Comparison of ENCODE assay signal across 8 mouse cellular contexts in the genomic region with DNA sequence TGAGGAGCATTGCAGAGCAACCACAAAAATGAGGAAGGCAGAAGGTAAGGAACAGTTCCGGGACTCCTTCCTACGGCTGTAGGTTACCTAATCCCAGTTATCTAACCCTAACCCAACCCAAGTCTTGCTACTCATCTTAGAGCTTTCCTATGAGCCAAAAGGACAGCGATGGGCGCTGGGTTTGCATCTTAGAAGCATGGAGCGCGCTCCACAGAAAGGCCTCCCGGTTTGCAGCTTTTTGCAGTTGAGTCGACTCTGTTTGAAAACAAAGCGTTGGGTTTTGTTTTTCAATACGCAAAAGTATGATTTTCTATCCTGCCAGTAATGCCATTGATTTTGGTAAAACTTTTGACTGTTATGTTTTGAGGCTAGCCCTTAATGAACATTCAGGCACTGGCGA. TPM values are rescaled to one million over a fixed set of nuclear protein-coding genes. Genes with fewer than 3 reads are reported as not detected.
DNase-seq lines count a peak whose midpoint lies in the region; ATAC-seq and TF ChIP-seq lines count a peak whose summit lies in the region.

No protein-coding gene starts in this region.

- H3K9ac ChIP-seq in embryonic facial prominence, embryonic 12.5 days: peak overlapping the region; percentile 33
- 0 out of 2 replicates have a peak overlapping the region, but pooled peaks have one; percentile 33 for H3K9ac ChIP-seq in intestine, embryonic 16.5 days (ENCODE audit: low read depth, low read length)
- H3K9ac ChIP-seq in neural tube, embryonic 14.5 days (replicated peaks; ENCODE audit: low read depth, low read length): no peak overlapping the region

- no peak for ATAC-seq in embryonic facial prominence, embryonic 12.5 days (ENCODE audit: insufficient number of reproducible peaks, insufficient read depth, low FRiP score, low TSS enrichment)
- no peak for ATAC-seq in intestine, embryonic 16.5 days
- ATAC-seq in neural tube, embryonic 14.5 days (ENCODE audit: low read depth): no peak

- H3K4me2 ChIP-seq in embryonic facial prominence, embryonic 12.5 days (replicated peaks): peak overlapping the region; percentile 49
- H3K4me2 ChIP-seq in intestine, embryonic 16.5 days (ENCODE audit: low read depth, low read length): peak overlapping the region; percentile 42
- peak overlapping the region; percentile 31 for H3K4me2 ChIP-seq in neural tube, embryonic 14.5 days (ENCODE audit: low read depth, low read length)

- H3K4me3 ChIP-seq in layer of hippocampus, adult 2 months: peak overlapping the region; percentile 58
- H3K4me3 ChIP-seq in embryonic facial prominence, embryonic 12.5 days: peak overlapping the region; percentile 39
- peak overlapping the region; percentile 41 for H3K4me3 ChIP-seq in intestine, embryonic 16.5 days (ENCODE audit: low read length)
- peak overlapping the region; percentile 30 for H3K4me3 ChIP-seq in neural tube, embryonic 14.5 days (ENCODE audit: low read depth, low read length)

- WGBS in embryonic facial prominence, embryonic 12.5 days: 1% methylated on average over 11 of the region's 11 CpGs
- 5% methylated on average over 11 of the region's 11 CpGs for WGBS in intestine, embryonic 16.5 days
- 2% methylated on average over 11 of the region's 11 CpGs for WGBS in neural tube, embryonic 14.5 days

- H3K36me3 ChIP-seq in embryonic facial prominence, embryonic 12.5 days: no peaks in the 10 kb centered on the region
- H3K36me3 ChIP-seq in intestine, embryonic 16.5 days (ENCODE audit: control insufficient read depth, insufficient read depth, low read length): no peaks in the 10 kb centered on the region
- no peaks in the 10 kb centered on the region for H3K36me3 ChIP-seq in neural tube, embryonic 14.5 days (ENCODE audit: control insufficient read depth, insufficient read depth, low read length)

- TF ChIP-seq CTCF in layer of hippocampus, adult 2 months (conservative IDR thresholded peaks at IDR 0.05): no peak

- no peaks in the 10 kb centered on the region for H3K4me1 ChIP-seq in embryonic facial prominence, embryonic 12.5 days
- H3K4me1 ChIP-seq in intestine, embryonic 16.5 days (ENCODE audit: control insufficient read depth, insufficient read depth, low read length): peaks cover 10% of the 10 kb centered on the region; the same call in 1 of the 2 replicates
- no peaks in the 10 kb centered on the region for H3K4me1 ChIP-seq in neural tube, embryonic 14.5 days (ENCODE audit: control insufficient read depth, insufficient read depth, low read length)

- no peaks in the 10 kb centered on the region; the same call in 1 of the 2 replicates for H3K27me3 ChIP-seq in embryonic facial prominence, embryonic 12.5 days
- H3K27me3 ChIP-seq in intestine, embryonic 16.5 days (replicated peaks; ENCODE audit: control insufficient read depth, insufficient read depth, low read length): no peaks in the 10 kb centered on the region
- H3K27me3 ChIP-seq in neural tube, embryonic 14.5 days (ENCODE audit: control insufficient read depth, insufficient read depth, low read length): no peaks in the 10 kb centered on the region

- H3K27ac ChIP-seq in layer of hippocampus, adult 2 months: no peak overlapping the region
- H3K27ac ChIP-seq in embryonic facial prominence, embryonic 12.5 days: no peak overlapping the region
- no peak overlapping the region for H3K27ac ChIP-seq in intestine, embryonic 16.5 days (ENCODE audit: low read length)
- no peak overlapping the region for H3K27ac ChIP-seq in neural tube, embryonic 14.5 days (ENCODE audit: low read depth, low read length)

- no peak for DNase-seq in layer of hippocampus, adult 2 months (ENCODE audit: low spot score in 2 of 2)
- DNase-seq in layer of hippocampus, postnatal 14 days (ENCODE audit: low spot score in 2 of 2): no peak
- no peak for DNase-seq in right cerebral cortex, postnatal 10 days (ENCODE audit: low spot score in 2 of 2)
- DNase-seq in cerebellum, postnatal 25 days: no peak
- no peak for DNase-seq in cerebellum, postnatal 36 days

- no peaks in the 10 kb centered on the region for H3K9me3 ChIP-seq in embryonic facial prominence, embryonic 12.5 days
- H3K9me3 ChIP-seq in intestine, embryonic 16.5 days (ENCODE audit: control insufficient read depth, low read length): no peaks in the 10 kb centered on the region
- no peaks in the 10 kb centered on the region for H3K9me3 ChIP-seq in neural tube, embryonic 14.5 days (ENCODE audit: control insufficient read depth, low read length)

RNA-seq across cellular contexts. Expression of a gene that starts 28.6 kb away (rescaled TPM):
- not detected for total RNA-seq in layer of hippocampus, adult 2 months (2021)
- total RNA-seq in layer of hippocampus, postnatal 14 days (2021): not detected
- polyA plus RNA-seq in embryonic facial prominence, embryonic 12.5 days (2016; fragmentation: Nextera tagmentation; extraction: Ambion mirVana): not detected in 2 replicates
- not detected in 2 replicates for polyA plus RNA-seq in intestine, embryonic 16.5 days (2015; fragmentation: Nextera tagmentation; extraction: Ambion mirVana)
- not detected in 2 replicates for polyA plus RNA-seq in neural tube, embryonic 14.5 days (2014; fragmentation: Nextera tagmentation; extraction: Ambion mirVana)

RNA-seq across cellular contexts. Expression of a gene that starts 48.0 kb away (rescaled TPM):
- not detected for total RNA-seq in layer of hippocampus, adult 2 months (2021)
- not detected for total RNA-seq in layer of hippocampus, postnatal 14 days (2021)
- 0.13 and 0.55 TPM in 2 replicates for polyA plus RNA-seq in embryonic facial prominence, embryonic 12.5 days (2016; fragmentation: Nextera tagmentation; extraction: Ambion mirVana)
- polyA plus RNA-seq in intestine, embryonic 16.5 days (2015; fragmentation: Nextera tagmentation; extraction: Ambion mirVana): not detected in 2 replicates
- polyA plus RNA-seq in neural tube, embryonic 14.5 days (2014; fragmentation: Nextera tagmentation; extraction: Ambion mirVana): 0.35 TPM in 1 of 2 replicates, not detected in the other
